Mouse (Mus musculus): ENCODE data around the gene Fbxl13. TPM values are rescaled to one million over a fixed set of nuclear protein-coding genes. Genes with fewer than 3 reads are reported as not detected.

Fbxl13 gene
- total and polyA plus RNA-seq, 2 experiments from 2014 or later: 0.25 to 0.60 TPM

GRCm38 (mm10) chr5:21556502-21556901, 88.9 kb downstream of the Fbxl13 start:
- Histone ChIP-seq H3K27me3 (ENCODE audit: insufficient read depth, low read length) (no peaks in the 10 kb centered on the region), H3K9me3 (ENCODE audit: low read length) (no peaks in the 10 kb centered on the region), H3K9ac (replicated peaks; ENCODE audit: low read length, poor library complexity, severe bottlenecking) (no peak overlapping the region), H3K4me1 (ENCODE audit: insufficient read depth, low read length) (no peaks in the 10 kb centered on the region), H3K4me2 (ENCODE audit: low read depth, low read length, poor library complexity, severe bottlenecking) (no peak overlapping the region), H3K36me3 (ENCODE audit: insufficient read depth, low read length) (no peaks in the 10 kb centered on the region), H3K27ac (ENCODE audit: low read depth, low read length) (no peak overlapping the region), H3K4me3 (ENCODE audit: low read depth, low read length) (no peak overlapping the region)
- WGBS: 68% methylated on average over 3 of the region's 3 CpGs
- no peak for ATAC-seq (ENCODE audit: low FRiP score)
- DNase-seq (ENCODE audit: low spot score): no peak
- no peak for TF ChIP-seq CTCF (IDR thresholded peaks at IDR 0.05)

DNA sequence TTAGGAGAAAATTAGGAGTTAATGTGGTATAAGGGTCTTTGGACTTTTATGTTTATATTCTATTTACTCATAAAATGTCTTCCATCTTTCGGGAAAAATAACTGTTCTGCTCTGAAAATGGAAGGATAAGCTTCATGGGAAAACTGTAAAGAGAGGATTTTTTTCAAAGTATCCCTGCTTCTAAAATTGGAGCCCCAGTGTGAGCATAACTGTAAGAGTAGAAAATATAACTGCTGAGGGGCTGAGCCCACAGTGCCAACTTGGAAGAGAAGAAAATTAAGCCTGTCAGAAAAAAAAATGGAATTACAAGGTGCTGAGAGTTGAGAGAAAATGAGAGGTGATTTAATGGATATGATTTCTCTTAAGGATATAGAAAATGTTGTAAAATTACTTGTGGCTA, 90.7 kb downstream of the Fbxl13 start:
- ATAC-seq (ENCODE audit: low FRiP score) (no peak), DNase-seq (ENCODE audit: low spot score) (no peak)
- no peaks in the 10 kb centered on the region for H3K36me3 ChIP-seq (ENCODE audit: insufficient read depth, low read length)
- H3K9ac ChIP-seq (replicated peaks; ENCODE audit: low read length, poor library complexity, severe bottlenecking): no peak overlapping the region
- H3K4me1 ChIP-seq (ENCODE audit: insufficient read depth, low read length): no peaks in the 10 kb centered on the region
- H3K4me2 ChIP-seq (ENCODE audit: low read depth, low read length, poor library complexity, severe bottlenecking): no peak overlapping the region
- no peak overlapping the region for H3K27ac ChIP-seq (ENCODE audit: low read depth, low read length)
- TF ChIP-seq CTCF (IDR thresholded peaks at IDR 0.05): no peak
- H3K4me3 ChIP-seq (ENCODE audit: low read depth, low read length): no peak overlapping the region
- 73% methylated on average over 1 of the region's 1 CpGs for WGBS
- no peaks in the 10 kb centered on the region for H3K9me3 ChIP-seq (ENCODE audit: low read length)
- H3K27me3 ChIP-seq (ENCODE audit: insufficient read depth, low read length): no peaks in the 10 kb centered on the region

- Histone ChIP-seq H3K9me3 (ENCODE audit: low read length) (no peaks in the 10 kb centered on the region), H3K27me3 (ENCODE audit: insufficient read depth, low read length) (no peaks in the 10 kb centered on the region), H3K4me1 (ENCODE audit: insufficient read depth, low read length) (no peaks in the 10 kb centered on the region), H3K4me3 (ENCODE audit: low read depth, low read length) (no peak overlapping the region), H3K4me2 (ENCODE audit: low read depth, low read length, poor library complexity, severe bottlenecking) (no peak overlapping the region), H3K36me3 (ENCODE audit: insufficient read depth, low read length) (no peaks in the 10 kb centered on the region), H3K27ac (ENCODE audit: low read depth, low read length) (no peak overlapping the region), H3K9ac (replicated peaks; ENCODE audit: low read length, poor library complexity, severe bottlenecking) (no peak overlapping the region)
- TF ChIP-seq CTCF (IDR thresholded peaks at IDR 0.05): no peak
- WGBS: 87% methylated on average over 4 of the region's 4 CpGs
- DNase-seq (ENCODE audit: low spot score): no peak
- no peak for ATAC-seq (ENCODE audit: low FRiP score)
Observed at GRCm38 (mm10) chr5:21553685-21554084, 91.7 kb downstream of the Fbxl13 start.

- TF ChIP-seq CTCF (IDR thresholded peaks at IDR 0.05): no peak
- Histone ChIP-seq H3K4me2 (ENCODE audit: low read depth, low read length, poor library complexity, severe bottlenecking) (no peak overlapping the region), H3K27ac (ENCODE audit: low read depth, low read length) (no peak overlapping the region), H3K4me1 (ENCODE audit: insufficient read depth, low read length) (no peaks in the 10 kb centered on the region), H3K9me3 (ENCODE audit: low read length) (no peaks in the 10 kb centered on the region), H3K4me3 (ENCODE audit: low read depth, low read length) (no peak overlapping the region), H3K9ac (replicated peaks; ENCODE audit: low read length, poor library complexity, severe bottlenecking) (no peak overlapping the region), H3K36me3 (ENCODE audit: insufficient read depth, low read length) (no peaks in the 10 kb centered on the region), H3K27me3 (ENCODE audit: insufficient read depth, low read length) (no peaks in the 10 kb centered on the region)
- no peak for ATAC-seq (ENCODE audit: low FRiP score)
- WGBS: 84% methylated on average over 8 of the region's 8 CpGs
- DNase-seq (ENCODE audit: low spot score): no peak
Observed at GRCm38 (mm10) chr5:21547005-21547404, 98.4 kb downstream of the Fbxl13 start.

- Histone ChIP-seq H3K4me2 (ENCODE audit: low read depth, low read length, poor library complexity, severe bottlenecking) (no peak overlapping the region), H3K27me3 (ENCODE audit: insufficient read depth, low read length) (no peaks in the 10 kb centered on the region), H3K9ac (replicated peaks; ENCODE audit: low read length, poor library complexity, severe bottlenecking) (no peak overlapping the region), H3K4me3 (ENCODE audit: low read depth, low read length) (no peak overlapping the region), H3K4me1 (ENCODE audit: insufficient read depth, low read length) (no peaks in the 10 kb centered on the region), H3K36me3 (ENCODE audit: insufficient read depth, low read length) (no peaks in the 10 kb centered on the region), H3K27ac (ENCODE audit: low read depth, low read length) (no peak overlapping the region), H3K9me3 (ENCODE audit: low read length) (no peaks in the 10 kb centered on the region)
- TF ChIP-seq CTCF (IDR thresholded peaks at IDR 0.05): no peak
- no peak for DNase-seq (ENCODE audit: low spot score)
- ATAC-seq (ENCODE audit: low FRiP score): no peak
- WGBS: 72% methylated on average over 4 of the region's 4 CpGs
Observed at GRCm38 (mm10) chr5:21545786-21546185, 99.6 kb downstream of the Fbxl13 start.

DNA sequence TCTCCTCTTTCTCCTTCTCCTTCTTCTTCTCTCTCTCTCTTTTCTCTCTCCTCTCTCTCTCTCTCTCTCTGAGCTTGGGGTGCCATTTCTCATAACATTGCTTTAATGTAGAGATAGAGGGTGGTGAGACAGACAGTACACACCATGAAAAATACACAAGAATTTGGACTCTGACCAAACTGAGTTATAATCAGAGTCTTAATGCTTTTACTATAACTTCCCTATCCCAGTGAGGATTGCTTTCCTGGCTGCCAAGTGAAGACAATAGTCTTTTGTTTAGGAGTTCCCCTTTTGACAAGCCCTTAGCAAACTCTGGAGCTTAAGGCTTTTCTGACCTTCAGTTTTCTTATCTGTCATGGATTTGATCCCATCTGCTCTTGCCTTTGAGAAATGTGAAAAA, 100.2 kb downstream of the Fbxl13 start:
- ATAC-seq (ENCODE audit: low FRiP score) (no peak), DNase-seq (ENCODE audit: low spot score) (no peak)
- Histone ChIP-seq H3K4me2 (ENCODE audit: low read depth, low read length, poor library complexity, severe bottlenecking) (no peak overlapping the region), H3K9me3 (ENCODE audit: low read length) (no peaks in the 10 kb centered on the region), H3K36me3 (ENCODE audit: insufficient read depth, low read length) (no peaks in the 10 kb centered on the region), H3K27ac (ENCODE audit: low read depth, low read length) (no peak overlapping the region), H3K27me3 (ENCODE audit: insufficient read depth, low read length) (no peaks in the 10 kb centered on the region), H3K4me1 (ENCODE audit: insufficient read depth, low read length) (no peaks in the 10 kb centered on the region), H3K9ac (replicated peaks; ENCODE audit: low read length, poor library complexity, severe bottlenecking) (no peak overlapping the region), H3K4me3 (ENCODE audit: low read depth, low read length) (no peak overlapping the region)
- no peak for TF ChIP-seq CTCF (IDR thresholded peaks at IDR 0.05)
